Mouse (Mus musculus) ovary, postnatal 36 days (tissue): ENCODE data around the gene Ltbp2.
A peak's percentile ranks its signal among the peaks of the same experiment; 100 is the strongest.

Experiments used
- DNase-seq: peaks from one replicate; pipeline ENCODE4 v3.0.0; 2022; ENCODE audit warnings: low spot score, mixed read lengths

The Ltbp2 gene

GRCm38 (mm10) chr12:84839965-84840364, 36.4 kb downstream of the Ltbp2 start:
- DNase-seq = no peak

GRCm38 (mm10) chr12:84835626-84836025, 40.7 kb downstream of the Ltbp2 start:
- no peak for DNase-seq

GRCm38 (mm10) chr12:84834773-84835172, 41.6 kb downstream of the Ltbp2 start:
- DNase-seq = no peak

GRCm38 (mm10) chr12:84831648-84832047, 44.7 kb downstream of the Ltbp2 start:
- no peak for DNase-seq

- DNase-seq = no peak
These were observed 45.2 kb downstream of the Ltbp2 start for GRCm38 (mm10) chr12:84831141-84831540.

- no peak for DNase-seq
These were observed 45.9 kb downstream of the Ltbp2 start for GRCm38 (mm10) chr12:84830438-84830837.

GRCm38 (mm10) chr12:84829913-84830312, 46.4 kb downstream of the Ltbp2 start:
- DNase-seq = no peak

- no peak for DNase-seq
These were observed 47.1 kb downstream of the Ltbp2 start for GRCm38 (mm10) chr12:84829109-84829724.

- DNase-seq = peak; percentile 28
These were observed 48.9 kb downstream of the Ltbp2 start for GRCm38 (mm10) chr12:84827384-84827933.

- no peak for DNase-seq
These were observed 52.1 kb downstream of the Ltbp2 start for GRCm38 (mm10) chr12:84824203-84824602.

GRCm38 (mm10) chr12:84823601-84824000, 52.7 kb downstream of the Ltbp2 start:
- no peak for DNase-seq

GRCm38 (mm10) chr12:84819236-84820168, 56.8 kb downstream of the Ltbp2 start:
- no peak for DNase-seq

GRCm38 (mm10) chr12:84818496-84818895, 57.8 kb downstream of the Ltbp2 start:
- no peak for DNase-seq

- DNase-seq = no peak
These were observed 61.5 kb downstream of the Ltbp2 start for GRCm38 (mm10) chr12:84814663-84815325.

GRCm38 (mm10) chr12:84813773-84814172, 62.6 kb downstream of the Ltbp2 start:
- no peak for DNase-seq

- DNase-seq = peak; percentile 44
These were observed 64.3 kb downstream of the Ltbp2 start for GRCm38 (mm10) chr12:84812004-84812403.

- DNase-seq = no peak
These were observed 64.8 kb downstream of the Ltbp2 start for GRCm38 (mm10) chr12:84811510-84811909.

GRCm38 (mm10) chr12:84810810-84811209, 65.5 kb downstream of the Ltbp2 start:
- no peak for DNase-seq

GRCm38 (mm10) chr12:84809033-84809432, 67.3 kb downstream of the Ltbp2 start:
- no peak for DNase-seq

- no peak for DNase-seq
These were observed 69.0 kb downstream of the Ltbp2 start for GRCm38 (mm10) chr12:84807351-84807750.

- DNase-seq = no peak
These were observed 69.6 kb downstream of the Ltbp2 start for GRCm38 (mm10) chr12:84806726-84807125.

- DNase-seq = no peak
These were observed 70.3 kb downstream of the Ltbp2 start for GRCm38 (mm10) chr12:84806010-84806409.
